ENCODE assay signal across 8 mouse cellular contexts in genomic region chr11:45943108-45943705, GRCm38 (mm10). TPM values are rescaled to one million over a fixed set of nuclear protein-coding genes. Genes with fewer than 3 reads are reported as not detected.
DNase-seq lines count a peak whose midpoint lies in the region; ATAC-seq and TF ChIP-seq lines count a peak whose summit lies in the region.

No protein-coding gene starts in this region.

- 9% methylated on average over 7 of the region's 7 CpGs for WGBS in cerebellum, adult 2 months
- WGBS in hindbrain, embryonic 16.5 days: 35% methylated on average over 7 of the region's 7 CpGs
- WGBS in liver, embryonic 14.5 days (ENCODE audit: insufficient replicate concordance): 71% methylated on average over 7 of the region's 7 CpGs
- 49% methylated on average over 7 of the region's 7 CpGs for WGBS in stomach, postnatal 0 days

- 0 out of 2 replicates have a peak, but pooled peaks cover 6% of the 10 kb centered on the region for H3K4me1 ChIP-seq in cerebellum, adult 2 months (ENCODE audit: control insufficient read depth, insufficient read depth, low read length)
- H3K4me1 ChIP-seq in hindbrain, embryonic 16.5 days (ENCODE audit: control insufficient read depth, insufficient read depth, low read depth, low read length): peaks cover 11% of the 10 kb centered on the region
- peaks cover 5 to 8% of the 10 kb centered on the region in 2 experiments for H3K4me1 ChIP-seq in liver, embryonic 14.5 days (replicated peaks; ENCODE audit: control insufficient read depth in 2 of 2, insufficient read depth in 2 of 2, low read length in 1 of 2)
- H3K4me1 ChIP-seq in stomach, postnatal 0 days (replicated peaks; ENCODE audit: control insufficient read depth, insufficient read depth): no peaks in the 10 kb centered on the region

- H3K27me3 ChIP-seq in cerebellum, adult 2 months (ENCODE audit: control insufficient read depth, insufficient read depth, low read length): no peaks in the 10 kb centered on the region
- no peaks in the 10 kb centered on the region for H3K27me3 ChIP-seq in hindbrain, embryonic 16.5 days (replicated peaks; ENCODE audit: control insufficient read depth, insufficient read depth, low read length)
- no peaks in the 10 kb centered on the region for H3K27me3 ChIP-seq in liver, embryonic 14.5 days (ENCODE audit: control insufficient read depth, insufficient read depth, low read length)
- no peaks in the 10 kb centered on the region for H3K27me3 ChIP-seq in stomach, postnatal 0 days (ENCODE audit: control insufficient read depth, insufficient read depth, low read length)

- peak overlapping the region; percentile 85 for H3K4me3 ChIP-seq in cerebellum, adult 2 months (replicated peaks; ENCODE audit: insufficient read depth, low read depth, low read length)
- H3K4me3 ChIP-seq in hindbrain, embryonic 16.5 days (ENCODE audit: low read length): peak overlapping the region; percentile 55
- H3K4me3 ChIP-seq in liver, embryonic 14.5 days (ENCODE audit: insufficient read depth in 1 of 2, low read depth in 2 of 2, low read length in 2 of 2): peak overlapping the region; percentile 81 to 96; a peak in 3 of 4 replicates
- peak overlapping the region; percentile 87 for H3K4me3 ChIP-seq in stomach, postnatal 0 days (ENCODE audit: low read depth, low read length)

- peak overlapping the region; percentile 69 for H3K4me2 ChIP-seq in hindbrain, embryonic 16.5 days (ENCODE audit: low read length)
- peak overlapping the region; percentile 99 for H3K4me2 ChIP-seq in liver, embryonic 14.5 days (ENCODE audit: low read depth)
- peak overlapping the region; percentile 97 for H3K4me2 ChIP-seq in stomach, postnatal 0 days (replicated peaks; ENCODE audit: low read depth)

- TF ChIP-seq POLR2A in cerebellum, adult 2 months (IDR thresholded peaks at IDR 0.05; ENCODE audit: borderline replicate concordance, insufficient read depth, low read length): no peak

- DNase-seq in cerebellum, adult 2 months: peak; percentile 41 to 42
- no peak for DNase-seq in cerebellum, adult 11 months
- peak; percentile 15 for DNase-seq in retina, postnatal 1 day
- no peak for DNase-seq in retina, embryonic 14.5 days (ENCODE audit: low spot score)
- DNase-seq in liver, embryonic 14.5 days (ENCODE audit: low read depth in 3 of 3, low spot score in 3 of 3): no peak
- no peak for DNase-seq in stomach, postnatal 0 days (ENCODE audit: low spot score)
- DNase-seq in c-Kit-positive CD71-positive TER-119-positive erythroid progenitor cells, embryonic 14.5 days (ENCODE audit: low spot score): no peak

- H3K9me3 ChIP-seq in hindbrain, embryonic 16.5 days (ENCODE audit: control insufficient read depth, low read length): no peaks in the 10 kb centered on the region
- H3K9me3 ChIP-seq in liver, embryonic 14.5 days (ENCODE audit: control insufficient read depth, low read length): no peaks in the 10 kb centered on the region
- H3K9me3 ChIP-seq in stomach, postnatal 0 days (ENCODE audit: control insufficient read depth, low read length): no peaks in the 10 kb centered on the region

- H3K9ac ChIP-seq in hindbrain, embryonic 16.5 days (ENCODE audit: low read depth, low read length): peak overlapping the region; percentile 85
- H3K9ac ChIP-seq in liver, embryonic 14.5 days (replicated peaks): peak overlapping the region; percentile 79
- H3K9ac ChIP-seq in stomach, postnatal 0 days (ENCODE audit: low read length): peak overlapping the region; percentile 84; the same call in 1 of the 2 replicates

- no peak for TF ChIP-seq CTCF in cerebellum, adult 2 months (IDR thresholded peaks at IDR 0.05; ENCODE audit: borderline replicate concordance, insufficient read depth, low read depth, low read length)
- no peak for TF ChIP-seq CTCF in liver, embryonic 14.5 days (IDR thresholded peaks at IDR 0.05; ENCODE audit: low read depth)
- no peak for TF ChIP-seq CTCF in stomach, postnatal 0 days (IDR thresholded peaks at IDR 0.05; ENCODE audit: low read depth)

- H3K36me3 ChIP-seq in hindbrain, embryonic 16.5 days (ENCODE audit: control insufficient read depth, insufficient read depth, low read length): no peaks in the 10 kb centered on the region
- H3K36me3 ChIP-seq in liver, embryonic 14.5 days (replicated peaks; ENCODE audit: control insufficient read depth, insufficient read depth, low read depth): no peaks in the 10 kb centered on the region; the same call in 1 of the 2 replicates
- no peaks in the 10 kb centered on the region for H3K36me3 ChIP-seq in stomach, postnatal 0 days (ENCODE audit: control insufficient read depth, insufficient read depth, low read length)

- no peak for TF ChIP-seq EP300 in liver, embryonic 14.5 days (IDR thresholded peaks at IDR 0.05; ENCODE audit: low read depth)
- no peak for TF ChIP-seq EP300 in stomach, postnatal 0 days (optimal IDR thresholded peaks at IDR 0.05)

- no peak overlapping the region for H3K27ac ChIP-seq in cerebellum, adult 2 months (ENCODE audit: insufficient read depth, low read length)
- H3K27ac ChIP-seq in hindbrain, embryonic 16.5 days (ENCODE audit: low read depth, low read length): no peak overlapping the region
- H3K27ac ChIP-seq in liver, embryonic 14.5 days: no peak overlapping the region
- H3K27ac ChIP-seq in stomach, postnatal 0 days (replicated peaks): no peak overlapping the region

- ATAC-seq in hindbrain, embryonic 16.5 days: no peak
- ATAC-seq in liver, embryonic 14.5 days (ENCODE audit: insufficient read depth): no peak
- ATAC-seq in stomach, postnatal 0 days (ENCODE audit: low FRiP score, low TSS enrichment): no peak

RNA-seq across cellular contexts. Expression of gene Lsm11, which starts 1.5 kb away (rescaled TPM):
- 20.8 and 21.9 TPM in 2 replicates for polyA plus RNA-seq in cerebellum, adult 2 months (2012; rRNA removed)
- polyA plus RNA-seq in hindbrain, embryonic 16.5 days (2015; fragmentation: Nextera tagmentation; extraction: Ambion mirVana): 24.4 and 24.6 TPM in 2 replicates
- 2.5 and 2.6 TPM in 2 replicates for polyA plus RNA-seq in liver, embryonic 14.5 days (2012; rRNA removed)
- 3.4 TPM in 2 replicates for polyA plus RNA-seq in liver, embryonic 14.5 days (2014; fragmentation: Nextera tagmentation; extraction: Ambion mirVana)
- 3.5 and 3.6 TPM in 2 replicates for polyA plus RNA-seq in stomach, postnatal 0 days (2015; fragmentation: Nextera tagmentation; extraction: Ambion mirVana)

RNA-seq across cellular contexts. Expression of gene Thg1l, which starts 12.1 kb away (rescaled TPM):
- polyA plus RNA-seq in cerebellum, adult 2 months (2012; rRNA removed): 6.7 and 6.8 TPM in 2 replicates
- 9.5 and 9.9 TPM in 2 replicates for polyA plus RNA-seq in hindbrain, embryonic 16.5 days (2015; fragmentation: Nextera tagmentation; extraction: Ambion mirVana)
- 5.9 and 8.7 TPM in 2 replicates for polyA plus RNA-seq in liver, embryonic 14.5 days (2012; rRNA removed)
- polyA plus RNA-seq in liver, embryonic 14.5 days (2014; fragmentation: Nextera tagmentation; extraction: Ambion mirVana): 6.3 and 6.5 TPM in 2 replicates
- polyA plus RNA-seq in stomach, postnatal 0 days (2015; fragmentation: Nextera tagmentation; extraction: Ambion mirVana): 6.9 and 7.4 TPM in 2 replicates

RNA-seq across cellular contexts. Expression of gene Sox30, which starts 36.9 kb away (rescaled TPM):
- 0.05 and 0.11 TPM in 2 replicates for polyA plus RNA-seq in cerebellum, adult 2 months (2012; rRNA removed)
- not detected in 2 replicates for polyA plus RNA-seq in hindbrain, embryonic 16.5 days (2015; fragmentation: Nextera tagmentation; extraction: Ambion mirVana)
- polyA plus RNA-seq in liver, embryonic 14.5 days (2012; rRNA removed): 0.02 TPM in 2 replicates
- not detected in 2 replicates for polyA plus RNA-seq in liver, embryonic 14.5 days (2014; fragmentation: Nextera tagmentation; extraction: Ambion mirVana)
- polyA plus RNA-seq in stomach, postnatal 0 days (2015; fragmentation: Nextera tagmentation; extraction: Ambion mirVana): 0.15 and 0.17 TPM in 2 replicates

Comparison
In these comparisons a context has a peak if more than half of its experiments do, and no peak if none do; other contexts are left out.
1. DNase-seq: peak in cerebellum, adult 2 months (2 of 2) and retina, postnatal 1 day (single experiment); none in cerebellum, adult 11 months (single experiment), retina, embryonic 14.5 days (single experiment), liver, embryonic 14.5 days (0 of 3), stomach, postnatal 0 days (single experiment) and c-Kit-positive CD71-positive TER-119-positive erythroid progenitor cells, embryonic 14.5 days (single experiment).
2. Peak in every context shown above with its lines, with median percentiles within 50 percentile points of each other: H3K4me3 ChIP-seq, H3K4me2 ChIP-seq and H3K9ac ChIP-seq.